Mouse (Mus musculus) embryonic facial prominence, embryonic 11.5 days (tissue): ENCODE measurements around the gene Pla2g12a. TPM values are rescaled to one million over a fixed set of nuclear protein-coding genes. Genes with fewer than 3 reads are reported as not detected.

Experiments used
- ATAC-seq: fragments of 200-750 bp; cut with Nextera tagmentation; replicated peaks from 2 replicates; pipeline ENCODE4 v1.8.0; 2017; ENCODE audit warnings: low read depth; ENCODE audit not compliant: insufficient number of reproducible peaks, low FRiP score, low TSS enrichment
- DNase-seq: peaks from one replicate; pipeline ENCODE4 v3.0.0-alpha.2; 2015; ENCODE audit warnings: low spot score
- H3K27ac ChIP-seq: fragments of 300-500 bp; sonication (generic); replicated peaks from 2 replicates; pipeline ENCODE4 v1.5.1; 2014; ENCODE audit warnings: mild to moderate bottlenecking, low read depth, low read length, control low read depth
- H3K27me3 ChIP-seq: fragments of 300-500 bp; sonication (generic); 2 replicates; pipeline ENCODE4 v1.6.1; 2014; ENCODE audit warnings: mild to moderate bottlenecking, low read length, moderate library complexity, mixed read lengths; ENCODE audit not compliant: control insufficient read depth, insufficient read depth
- H3K36me3 ChIP-seq: fragments of 300-500 bp; sonication (generic); replicated peaks from 2 replicates; pipeline ENCODE4 v1.6.1; 2014; ENCODE audit warnings: low read depth, mild to moderate bottlenecking, low read length, moderate library complexity, mixed read lengths; ENCODE audit not compliant: control insufficient read depth, insufficient read depth
- H3K4me1 ChIP-seq: fragments of 300-500 bp; sonication (generic); 2 replicates; pipeline ENCODE4 v1.6.1; 2014; ENCODE audit warnings: low read length, mixed read lengths; ENCODE audit not compliant: control insufficient read depth, insufficient read depth
- H3K4me2 ChIP-seq: fragments of 300-500 bp; sonication (generic); 2 replicates; pipeline ENCODE4 v1.6.1; 2014; ENCODE audit warnings: low read depth, mild to moderate bottlenecking, control low read depth, low read length, moderate library complexity
- H3K4me3 ChIP-seq: fragments of 300-500 bp; sonication (generic); 2 replicates; pipeline ENCODE4 v1.5.1; 2014; ENCODE audit warnings: low read depth, low read length, control low read depth
- H3K9ac ChIP-seq: fragments of 300-500 bp; sonication (generic); replicated peaks from 2 replicates; pipeline ENCODE4 v1.6.1; 2014; ENCODE audit warnings: mild to moderate bottlenecking, control low read depth, low read length
- H3K9me3 ChIP-seq: fragments of 300-500 bp; sonication (generic); replicated peaks from 2 replicates; pipeline ENCODE4 v1.6.1; 2016; ENCODE audit warnings: mild to moderate bottlenecking, low read length, inconsistent platforms, mixed read lengths; ENCODE audit not compliant: control insufficient read depth
- WGBS: fragments of 180-500 bp; shearing (Covaris S2); extraction: QIAGEN DNeasy Blood & Tissue Kit; methylation state at CpG from one replicate; pipeline ENCODE4 v1.1.7; 2014; 5-methylcytosine and 5-hydroxymethylcytosine counted together
- polyA plus RNA-seq: library from polyadenylated mRNA; unstranded; fragments of >200 nt; fragmentation: Nextera tagmentation; extraction: Ambion mirVana; gene quantifications from 2 replicates; pipeline ENCODE4 v1.2.1, GENCODE M21; 2014

Gene Pla2g12a
- polyA plus RNA-seq, 1 experiment from 2014 or later = 30.1 TPM

DNA sequence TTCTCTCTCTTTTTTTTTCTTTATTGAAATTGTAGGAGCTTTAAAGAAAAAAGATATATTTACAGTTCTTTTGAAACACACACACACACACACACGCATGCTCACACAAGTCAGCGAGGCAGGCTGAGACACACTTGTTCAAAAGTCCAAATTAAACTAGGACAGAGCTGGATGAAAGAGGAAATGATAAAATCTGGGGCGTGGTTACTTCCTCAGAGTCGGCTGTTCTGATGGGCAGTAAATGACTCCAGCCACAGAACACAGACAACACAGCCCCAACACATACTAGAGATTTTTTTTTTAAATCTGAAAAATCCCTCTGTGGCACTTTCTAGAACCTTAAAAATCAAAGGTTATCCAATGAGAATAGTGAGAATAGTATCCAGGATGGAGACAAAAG is 65.4 kb downstream of the Pla2g12a start:
- no peak overlapping the region for H3K4me2 ChIP-seq
- ATAC-seq = no peak
- no peaks in the 10 kb centered on the region for H3K4me1 ChIP-seq
- no peak for DNase-seq
- H3K36me3 ChIP-seq = no peaks in the 10 kb centered on the region
- H3K4me3 ChIP-seq = no peak overlapping the region
- no peaks in the 10 kb centered on the region for H3K9me3 ChIP-seq
- H3K27ac ChIP-seq = no peak overlapping the region
- no peaks in the 10 kb centered on the region for H3K27me3 ChIP-seq
- WGBS = 81% methylated on average over 4 of the region's 4 CpGs
- no peak overlapping the region for H3K9ac ChIP-seq

Other genes starting within 250 kb of the Pla2g12a start
- 1.3 and 1.6 TPM in 2 replicates for gene Egf, start 123.3 kb upstream of the Pla2g12a start, polyA plus RNA-seq
- gene Lrit3, start 74.6 kb upstream of the Pla2g12a start, polyA plus RNA-seq = not detected in 2 replicates
- gene Rrh, start 56.0 kb upstream of the Pla2g12a start, polyA plus RNA-seq = 0.15 and 0.61 TPM in 2 replicates
- 44.5 and 47.3 TPM in 2 replicates for gene Gar1, start 47.2 kb upstream of the Pla2g12a start, polyA plus RNA-seq
- 0.45 and 0.52 TPM in 2 replicates for gene Cfi, start 42.7 kb upstream of the Pla2g12a start, polyA plus RNA-seq
- gene Casp6, start 22.8 kb downstream of the Pla2g12a start, polyA plus RNA-seq = 111 and 119 TPM in 2 replicates
- 1.6 and 1.7 TPM in 2 replicates for gene Mcub, start 91.6 kb downstream of the Pla2g12a start, polyA plus RNA-seq
- gene Sec24b, start 182.9 kb downstream of the Pla2g12a start, polyA plus RNA-seq = 24.8 and 33.1 TPM in 2 replicates